Mouse (Mus musculus): ENCODE data around the gene Ccdc183.

The Ccdc183 gene

DNA sequence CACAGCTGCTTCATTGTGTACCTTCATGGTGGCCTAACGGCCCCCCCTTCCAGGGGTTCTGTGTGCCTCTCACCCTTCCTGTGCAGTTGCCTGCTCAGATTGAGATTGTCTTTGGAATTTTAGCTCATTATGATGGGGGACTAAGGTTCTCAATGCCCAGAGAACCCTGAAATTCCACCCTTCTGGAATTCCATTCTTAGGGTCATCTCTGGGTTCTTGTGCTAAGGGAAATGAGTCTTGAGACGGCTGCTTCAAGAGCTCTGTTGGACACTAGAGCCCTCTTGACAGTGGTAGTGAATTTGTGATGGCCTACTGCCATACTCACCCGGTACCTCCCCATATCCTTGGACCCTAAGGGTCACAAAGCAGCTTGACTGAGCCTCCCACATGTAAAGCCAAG is at the start of gene Ccdc183:
TSS of gene Ccdc183 (minus strand) at position 101 of the 400 bp plus-strand sequence.
- no peak for DNase-seq (ENCODE audit: low spot score)

DNA sequence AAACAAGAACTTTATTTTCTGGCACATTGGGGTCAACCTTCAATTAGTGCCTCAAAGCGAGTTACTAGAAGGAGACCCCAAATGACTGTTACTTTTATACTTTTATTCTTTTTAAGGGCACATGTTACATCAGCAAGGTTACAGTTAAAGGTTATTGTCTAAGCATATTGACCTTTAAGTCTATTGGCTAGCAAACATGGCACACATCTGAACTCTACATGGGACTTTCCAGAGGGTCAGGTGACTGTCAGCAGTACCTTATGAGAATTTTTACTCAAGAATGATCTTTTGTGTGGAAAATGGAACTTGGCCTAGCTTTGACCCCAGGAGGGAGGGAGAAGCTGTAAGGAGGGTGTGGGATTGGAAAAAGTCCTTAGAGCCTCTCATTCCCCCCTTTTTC is 49.0 kb upstream of the Ccdc183 start:
- DNase-seq (ENCODE audit: low spot score), result no peak

- DNase-seq (ENCODE audit: low spot score), result no peak
Measured at GRCm38 (mm10) chr2:25664125-25664524, 46.6 kb upstream of the Ccdc183 start.

DNA sequence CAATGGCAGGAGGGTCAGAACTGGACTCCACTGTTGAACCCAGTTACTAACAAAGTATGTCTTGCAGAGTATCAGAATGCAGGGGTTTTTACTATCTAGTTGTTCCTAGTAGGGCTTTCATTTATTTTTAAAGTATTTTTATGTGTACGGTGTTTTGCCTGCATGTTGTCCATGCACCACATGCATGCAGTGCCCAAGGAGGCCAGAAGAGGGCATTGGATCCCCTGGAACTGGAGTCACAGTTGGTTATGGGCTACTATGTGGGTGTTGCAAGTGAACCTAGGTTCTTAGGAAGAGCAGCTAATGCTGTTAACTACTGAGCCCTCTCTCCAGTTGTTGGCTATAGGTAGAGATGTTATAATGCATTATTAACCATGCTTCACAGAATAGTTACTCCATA is 46.0 kb upstream of the Ccdc183 start:
- DNase-seq (ENCODE audit: low spot score), result no peak

DNA sequence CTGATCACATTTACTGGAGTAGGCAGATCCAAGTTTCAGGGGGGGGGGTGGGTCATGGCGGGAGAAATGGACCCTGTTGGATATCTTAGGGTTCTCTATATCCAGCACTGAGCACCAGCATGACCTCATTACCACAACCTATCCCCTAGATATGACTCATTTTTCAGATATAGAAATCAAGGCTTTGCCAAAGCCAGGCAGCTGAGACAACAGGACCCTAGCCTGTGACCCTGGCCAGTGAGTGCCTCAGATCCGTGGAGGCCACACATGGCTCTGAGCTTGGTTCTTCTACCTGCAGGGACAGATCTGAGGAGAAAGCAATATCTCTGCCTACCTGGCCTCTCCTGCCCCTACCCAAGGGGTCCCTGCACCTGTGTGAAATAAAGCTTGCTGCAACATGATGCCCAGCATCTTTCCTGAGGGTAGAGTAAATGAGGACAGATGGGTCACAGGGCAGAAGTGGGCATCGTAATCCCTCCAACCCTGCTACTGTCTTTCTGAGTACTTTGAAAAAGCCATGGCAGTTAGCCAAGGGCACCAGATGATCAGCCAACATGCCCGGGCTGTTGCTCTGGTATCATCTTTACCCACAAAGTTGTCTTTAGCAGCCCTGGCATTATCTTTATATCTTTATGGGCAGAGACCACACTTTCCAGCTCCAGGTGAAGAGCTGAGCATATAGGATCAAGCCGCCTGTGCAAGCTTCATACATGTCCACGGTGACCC is 43.9 kb upstream of the Ccdc183 start:
- no peak for DNase-seq (ENCODE audit: low spot score)

GRCm38 (mm10) chr2:25660279-25660678 is 42.8 kb upstream of the Ccdc183 start:
- DNase-seq (ENCODE audit: low spot score), result no peak

DNA sequence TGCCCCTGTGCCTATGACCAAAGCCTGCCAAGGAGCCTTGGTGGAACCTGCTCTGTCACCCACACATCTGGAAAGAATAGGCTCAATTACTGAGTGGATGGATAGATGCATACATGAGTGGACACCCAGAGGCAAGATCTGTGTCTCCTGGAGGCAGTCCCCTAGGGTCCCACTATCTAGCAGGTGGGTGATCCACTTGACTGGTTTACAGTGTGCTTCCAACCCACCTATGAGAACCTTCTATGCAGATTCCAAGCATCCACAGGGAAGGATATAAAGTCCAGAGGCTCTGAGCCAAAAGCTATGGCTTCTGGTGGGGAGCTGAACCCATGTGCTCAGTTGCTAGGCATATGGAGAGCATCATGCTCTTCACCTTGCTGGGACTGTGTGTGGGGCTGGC is 40.2 kb upstream of the Ccdc183 start, which contains the start of gene Lcn5:
TSS of gene Lcn5 (plus strand) at position 301 of the 400 bp plus-strand sequence.
- no peak for DNase-seq (ENCODE audit: low spot score)

GRCm38 (mm10) chr2:25657246-25657645 is 39.8 kb upstream of the Ccdc183 start:
- no peak for DNase-seq (ENCODE audit: low spot score)

DNA sequence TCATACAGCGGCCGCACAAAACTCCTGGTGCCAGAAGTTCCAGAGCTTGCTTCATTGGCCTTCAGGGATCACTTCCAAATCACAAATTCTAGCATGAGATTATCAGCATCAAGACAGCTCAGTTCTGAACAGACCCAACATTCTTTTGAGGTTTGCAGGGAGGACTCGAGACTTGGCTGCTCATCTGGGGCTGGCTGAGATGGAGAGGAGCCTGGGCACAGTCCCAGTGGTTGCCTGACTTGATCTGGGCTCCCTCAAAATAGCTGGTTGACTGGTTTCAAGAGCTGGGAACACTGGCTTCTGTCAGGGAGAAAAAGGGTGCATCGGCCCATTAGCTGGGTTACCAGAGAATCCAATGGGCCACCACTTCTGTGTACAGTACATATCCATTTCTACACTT is 39.2 kb upstream of the Ccdc183 start:
- DNase-seq (ENCODE audit: low spot score), result no peak

GRCm38 (mm10) chr2:25654502-25654901 is 37.0 kb upstream of the Ccdc183 start:
- no peak for DNase-seq (ENCODE audit: low spot score)

- no peak for DNase-seq (ENCODE audit: low spot score)
Measured at GRCm38 (mm10) chr2:25652902-25653301, 35.4 kb upstream of the Ccdc183 start, which contains the start of gene Lcn8. Gene Lcn8, plus strand, starts transcription at chr2:25653120.

DNA sequence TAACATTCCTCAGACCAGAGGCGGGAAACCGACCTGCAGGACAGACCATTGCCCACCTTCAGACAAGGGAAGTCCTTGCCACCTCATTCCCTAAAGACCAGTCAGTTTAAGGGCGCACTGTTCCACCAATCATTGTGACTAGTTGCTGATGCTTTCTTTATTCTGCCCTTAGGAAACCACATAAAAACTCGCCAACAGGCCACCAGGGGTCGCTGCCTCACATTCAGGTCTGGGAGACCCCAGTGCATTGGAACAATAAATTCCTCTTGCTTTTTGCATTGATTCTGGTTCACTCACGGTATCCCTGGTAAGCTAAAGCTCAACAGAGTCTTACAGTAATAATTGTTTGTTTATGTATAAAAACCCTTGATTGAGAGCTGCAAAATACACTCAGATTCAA is 22.4 kb upstream of the Ccdc183 start:
- DNase-seq (ENCODE audit: low spot score), result no peak

DNA sequence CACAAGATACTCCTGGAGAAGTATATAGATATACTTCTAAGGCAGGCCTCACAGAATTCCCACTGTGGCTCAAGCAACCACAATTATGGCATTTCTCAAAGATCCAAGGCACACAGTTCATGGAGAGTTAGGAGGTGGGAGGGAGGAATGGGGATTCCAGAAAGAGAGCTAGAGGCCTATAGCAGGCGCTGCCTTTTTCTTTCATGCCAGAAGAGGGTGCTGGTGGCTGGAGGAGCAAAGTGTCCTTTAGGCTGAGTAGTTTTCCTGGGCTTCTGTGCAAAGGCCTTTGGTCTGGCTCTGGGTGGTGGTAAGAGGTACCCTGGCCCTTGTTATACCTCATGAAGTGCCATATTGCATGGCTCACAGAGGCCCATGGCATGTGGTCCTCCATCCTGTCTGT is 16.6 kb upstream of the Ccdc183 start:
- DNase-seq (ENCODE audit: low spot score), result no peak

GRCm38 (mm10) chr2:25633616-25634015 is 16.1 kb upstream of the Ccdc183 start:
- no peak for DNase-seq (ENCODE audit: low spot score)

- DNase-seq (ENCODE audit: low spot score), result no peak
Measured at GRCm38 (mm10) chr2:25628738-25629137, 11.3 kb upstream of the Ccdc183 start.

DNA sequence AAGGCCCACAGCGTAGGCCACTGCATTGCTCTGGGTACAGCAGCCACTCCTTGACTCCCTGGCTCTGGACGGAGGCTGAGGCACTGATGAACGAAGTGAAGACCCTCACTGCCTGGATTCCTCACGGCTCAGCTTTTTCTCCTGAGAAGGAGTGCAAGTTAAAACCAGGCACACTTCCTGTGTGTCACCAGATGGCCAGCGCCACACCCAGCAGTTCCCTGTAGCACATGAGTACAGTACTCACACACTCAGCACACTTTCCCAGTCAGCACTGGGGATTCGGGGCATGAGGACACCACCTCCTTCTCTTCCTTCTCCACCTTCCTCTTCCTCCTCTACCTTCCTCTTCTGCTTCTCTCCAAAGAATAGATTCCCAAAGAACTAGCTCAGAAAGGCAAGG is 10.3 kb upstream of the Ccdc183 start, which contains the start of gene Fcna:
TSS of gene Fcna (minus strand) at position 220 of the 400 bp plus-strand sequence.
- DNase-seq (ENCODE audit: low spot score), result no peak

DNA sequence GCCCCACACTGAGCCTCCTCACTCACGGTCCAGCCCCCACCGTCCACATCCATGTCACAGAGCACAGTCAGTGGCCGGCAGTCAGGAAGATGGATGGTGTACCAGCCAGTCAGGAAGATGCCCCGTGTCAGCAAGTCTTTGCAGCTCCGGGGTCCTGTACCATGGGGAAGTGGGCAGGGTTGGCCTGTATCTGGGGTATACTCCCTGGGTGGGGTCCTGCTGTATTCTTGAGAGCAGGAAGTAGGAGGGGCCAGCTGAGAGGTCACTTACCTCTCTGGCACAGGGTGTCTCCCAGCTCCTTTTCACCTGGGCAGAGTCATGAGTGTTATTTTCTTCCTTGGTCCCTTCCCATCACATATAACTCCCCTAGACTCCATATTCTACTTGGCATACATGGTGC is 8.5 kb upstream of the Ccdc183 start:
- no peak for DNase-seq (ENCODE audit: low spot score)

- peak; percentile 69 for DNase-seq (ENCODE audit: low spot score)
Measured at GRCm38 (mm10) chr2:25621229-25622200, 4.0 kb upstream of the Ccdc183 start, which contains the start of gene Tmem141. Gene Tmem141, minus strand, starts transcription at chr2:25622005.

- no peak for DNase-seq (ENCODE audit: low spot score)
Measured at GRCm38 (mm10) chr2:25620852-25621228, 3.4 kb upstream of the Ccdc183 start.

GRCm38 (mm10) chr2:25620386-25620785 is 2.9 kb upstream of the Ccdc183 start:
- no peak for DNase-seq (ENCODE audit: low spot score)

GRCm38 (mm10) chr2:25616398-25616797 is 1.1 kb downstream of the Ccdc183 start:
- DNase-seq (ENCODE audit: low spot score), result no peak

- no peak for DNase-seq (ENCODE audit: low spot score)
Measured at GRCm38 (mm10) chr2:25608671-25609070, 8.8 kb downstream of the Ccdc183 start.

All from yolk sac, embryonic 10.5 days (tissue).